Mouse (Mus musculus): Measurements from ENCODE around the gene 1700029J07Rik. TPM values are rescaled to one million over a fixed set of nuclear protein-coding genes. Genes with fewer than 3 reads are reported as not detected.

Gene 1700029J07Rik
- polyA plus RNA-seq, 1 experiment from 2014 or later: 3.3 TPM

DNA sequence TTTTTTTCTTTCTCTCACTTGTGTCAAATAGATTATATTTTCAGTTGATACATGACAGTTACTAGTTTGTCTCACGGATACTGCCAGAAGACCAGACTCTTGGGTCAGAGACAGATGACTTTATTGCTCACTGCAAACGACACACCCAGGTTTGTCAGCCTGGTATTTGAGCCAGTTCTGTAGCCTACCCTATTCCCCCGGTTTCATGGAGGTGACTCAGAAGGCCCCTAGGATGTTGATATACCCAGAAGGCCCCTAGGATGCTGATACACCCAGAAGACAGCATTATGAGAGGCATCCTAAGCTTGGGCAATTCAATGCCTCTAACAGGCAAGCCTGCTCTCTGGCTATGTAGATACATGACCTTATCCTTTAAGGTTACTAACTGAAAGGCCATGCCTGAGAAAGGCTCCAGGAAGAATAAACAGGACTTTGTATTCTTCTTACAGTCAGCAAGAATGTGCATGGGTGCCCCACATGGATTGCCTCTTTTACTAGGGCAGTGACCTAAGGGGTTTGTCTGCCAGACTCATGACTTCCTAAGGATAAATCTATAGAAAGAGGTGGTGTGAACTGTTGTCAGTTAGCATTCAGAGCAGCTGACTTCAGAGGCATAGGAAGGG, 32.1 kb upstream of the 1700029J07Rik start:
- H3K9me3 ChIP-seq (replicated peaks; ENCODE audit: low read length): no peaks in the 10 kb centered on the region
- no peak overlapping the region for H3K4me2 ChIP-seq (ENCODE audit: low read length)
- no peaks in the 10 kb centered on the region for H3K27me3 ChIP-seq (ENCODE audit: insufficient read depth, low read length)
- H3K4me1 ChIP-seq (replicated peaks; ENCODE audit: insufficient read depth, low read length): no peaks in the 10 kb centered on the region
- WGBS: 35% methylated on average over 3 of the region's 3 CpGs
- H3K36me3 ChIP-seq (ENCODE audit: insufficient read depth, low read length): no peaks in the 10 kb centered on the region
- ATAC-seq (replicated peaks; ENCODE audit: low FRiP score, low read depth) (no peak), DNase-seq (ENCODE audit: low spot score) (no peak)
- H3K4me3 ChIP-seq (replicated peaks; ENCODE audit: low read depth, low read length): no peak overlapping the region
- no peak for TF ChIP-seq CTCF (IDR thresholded peaks at IDR 0.05; ENCODE audit: low read depth)
- no peak overlapping the region for H3K9ac ChIP-seq (ENCODE audit: low read depth, low read length)
- no peak overlapping the region for H3K27ac ChIP-seq

DNA sequence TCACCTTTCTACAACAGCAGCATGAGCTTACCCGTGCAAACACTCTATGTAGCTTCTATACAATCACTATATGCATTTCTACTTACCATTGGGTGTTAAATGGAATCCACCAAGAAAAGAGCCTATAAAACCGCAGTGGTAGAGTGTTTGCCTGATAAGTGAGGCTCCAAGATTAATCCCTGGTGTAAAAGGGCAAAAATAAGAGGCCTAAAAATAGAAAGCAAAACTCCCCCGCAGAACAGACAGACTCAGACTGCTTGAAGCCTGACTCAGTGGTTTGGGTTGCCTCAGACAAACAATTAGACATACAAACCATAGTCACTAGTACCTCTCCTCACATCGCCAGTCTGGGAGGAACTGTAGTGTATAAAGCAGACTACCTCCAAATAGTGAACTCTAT, 30.5 kb upstream of the 1700029J07Rik start, which contains the start of gene Ankrd37:
Gene Ankrd37 (minus strand): TSS at position 112 of the 400 bp plus-strand sequence.
- no peak within 1 kb of the TSS for H3K9ac ChIP-seq (ENCODE audit: low read depth, low read length)
- no peak within 1 kb of the TSS for H3K4me2 ChIP-seq (ENCODE audit: low read length)
- WGBS: 67% methylated on average over 4 of the region's 4 CpGs
- ATAC-seq (replicated peaks; ENCODE audit: low FRiP score, low read depth) (no peak), DNase-seq (ENCODE audit: low spot score) (no peak)
- no peak within 1 kb of the TSS for H3K4me3 ChIP-seq (replicated peaks; ENCODE audit: low read depth, low read length)
- no peaks in the 10 kb centered on the region for H3K36me3 ChIP-seq (ENCODE audit: insufficient read depth, low read length)
- H3K27me3 ChIP-seq (ENCODE audit: insufficient read depth, low read length): no peaks in the 10 kb centered on the region
- no peak within 1 kb of the TSS for H3K27ac ChIP-seq
- H3K4me1 ChIP-seq (replicated peaks; ENCODE audit: insufficient read depth, low read length): no peaks in the 10 kb centered on the region
- TF ChIP-seq CTCF (IDR thresholded peaks at IDR 0.05; ENCODE audit: low read depth): no peak
- H3K9me3 ChIP-seq (replicated peaks; ENCODE audit: low read length): no peaks in the 10 kb centered on the region

DNA sequence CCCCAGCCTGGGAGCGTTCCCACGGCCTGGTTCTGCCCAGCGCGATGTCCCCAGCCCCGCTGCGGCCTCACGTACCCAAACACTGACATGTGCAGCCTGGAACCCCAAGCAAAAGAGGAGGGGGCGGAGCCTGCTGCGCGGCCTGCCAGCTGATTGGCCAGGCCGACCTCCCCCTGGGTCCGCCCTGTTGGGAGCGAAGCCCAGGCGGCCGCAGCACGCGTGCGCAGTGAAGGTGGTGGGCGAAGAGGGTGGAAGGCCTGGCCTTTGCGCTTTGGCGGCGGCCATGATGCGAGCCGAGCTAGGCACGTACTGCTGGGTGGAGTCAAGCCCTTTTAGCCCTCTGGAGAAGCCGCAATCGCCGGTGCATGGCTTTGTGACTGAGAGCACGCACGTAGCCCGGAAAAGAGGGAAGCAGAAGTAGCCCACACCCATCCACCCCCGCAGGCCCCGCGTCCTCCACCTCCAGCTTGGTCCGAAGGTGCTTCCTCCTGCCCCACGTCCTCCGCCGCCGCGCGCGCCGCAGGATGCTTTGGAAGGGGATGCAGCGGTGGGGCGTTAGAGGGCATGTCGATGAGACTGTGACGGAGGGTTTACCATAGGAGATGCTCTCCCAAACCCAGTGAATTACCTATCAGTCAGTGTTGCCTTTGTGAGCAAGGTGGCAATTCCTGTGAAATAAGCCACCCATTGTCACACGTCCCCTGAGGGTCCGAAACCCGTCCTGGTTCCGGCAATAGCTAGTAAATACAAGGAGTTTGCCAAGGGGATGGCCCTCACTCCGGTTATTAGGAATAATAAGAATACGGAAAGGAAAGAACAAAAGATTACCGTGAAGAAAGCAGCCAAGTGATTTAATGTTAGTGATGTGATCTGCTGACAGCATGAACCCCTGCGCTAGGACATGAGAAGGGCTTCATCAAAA, 25.0 kb upstream of the 1700029J07Rik start:
- WGBS: 5% methylated on average over 48 of the region's 55 CpGs
- Histone ChIP-seq H3K27me3 (ENCODE audit: insufficient read depth, low read length) (no peaks in the 10 kb centered on the region), H3K27ac (peak overlapping the region; percentile 93), H3K9me3 (replicated peaks; ENCODE audit: low read length) (no peaks in the 10 kb centered on the region), H3K4me2 (ENCODE audit: low read length) (peak overlapping the region; percentile 90), H3K4me3 (replicated peaks; ENCODE audit: low read depth, low read length) (peak overlapping the region; percentile 58), H3K9ac (ENCODE audit: low read depth, low read length) (peak overlapping the region; percentile 70), H3K4me1 (replicated peaks; ENCODE audit: insufficient read depth, low read length) (0 out of 2 replicates have a peak, but pooled peaks cover 3% of the 10 kb centered on the region), H3K36me3 (ENCODE audit: insufficient read depth, low read length) (0 out of 2 replicates have a peak, but pooled peaks cover 5% of the 10 kb centered on the region)
- DNase-seq (ENCODE audit: low spot score) (peak; percentile 98), ATAC-seq (replicated peaks; ENCODE audit: low FRiP score, low read depth) (peak; percentile 99)
- no peak for TF ChIP-seq CTCF (IDR thresholded peaks at IDR 0.05; ENCODE audit: low read depth)

DNA sequence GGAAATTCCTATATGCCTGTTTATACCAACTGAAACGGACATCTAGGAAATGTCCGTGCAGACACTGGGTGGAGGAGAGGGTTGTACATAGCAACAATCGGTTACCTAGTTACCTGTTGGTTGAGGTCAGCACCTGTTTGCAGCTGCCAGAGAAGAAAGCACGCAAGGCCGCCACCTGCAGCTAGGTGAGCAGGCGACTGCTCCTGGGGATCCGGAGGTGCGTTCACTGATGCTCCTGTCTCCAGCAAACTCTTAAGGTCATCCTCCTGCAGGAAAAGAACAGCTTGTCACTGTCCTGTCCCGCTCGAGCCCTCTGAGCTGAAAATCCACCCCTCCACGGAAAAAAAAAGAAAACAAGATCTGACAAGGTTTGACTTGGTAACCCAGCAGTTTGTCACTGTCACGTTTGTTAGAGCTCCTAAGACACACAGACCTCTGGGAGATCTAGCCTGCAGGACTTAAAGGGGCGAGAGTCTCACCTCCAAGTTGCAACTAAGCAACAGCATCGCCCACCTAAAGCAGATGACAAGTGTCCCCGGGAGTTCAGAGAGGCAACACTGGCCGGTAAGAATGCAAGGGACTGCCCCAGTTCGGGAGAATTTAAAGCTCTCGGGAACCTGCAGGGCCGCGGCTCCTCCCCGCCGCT, 24.2 kb upstream of the 1700029J07Rik start, which contains the start of gene Lrp2bp:
Gene Lrp2bp (plus strand): TSS at position 166 of the 646 bp plus-strand sequence.
- H3K4me3 ChIP-seq (replicated peaks; ENCODE audit: low read depth, low read length): peak within 1 kb of the TSS; percentile 58
- peak within 1 kb of the TSS; percentile 70 for H3K9ac ChIP-seq (ENCODE audit: low read depth, low read length)
- ATAC-seq (replicated peaks; ENCODE audit: low FRiP score, low read depth): 0 out of 2 replicates have a peak, but pooled peaks have one; percentile 18
- 1% methylated on average over 22 of the region's 22 CpGs for WGBS
- H3K4me1 ChIP-seq (replicated peaks; ENCODE audit: insufficient read depth, low read length): 0 out of 2 replicates have a peak, but pooled peaks cover 3% of the 10 kb centered on the region
- peak; percentile 44 for DNase-seq (ENCODE audit: low spot score)
- peak within 1 kb of the TSS; percentile 90 for H3K4me2 ChIP-seq (ENCODE audit: low read length)
- peak within 1 kb of the TSS; percentile 93 for H3K27ac ChIP-seq
- TF ChIP-seq CTCF (IDR thresholded peaks at IDR 0.05; ENCODE audit: low read depth): no peak
- H3K9me3 ChIP-seq (replicated peaks; ENCODE audit: low read length): no peaks in the 10 kb centered on the region
- 0 out of 2 replicates have a peak, but pooled peaks cover 5% of the 10 kb centered on the region for H3K36me3 ChIP-seq (ENCODE audit: insufficient read depth, low read length)
- H3K27me3 ChIP-seq (ENCODE audit: insufficient read depth, low read length): no peaks in the 10 kb centered on the region

DNA sequence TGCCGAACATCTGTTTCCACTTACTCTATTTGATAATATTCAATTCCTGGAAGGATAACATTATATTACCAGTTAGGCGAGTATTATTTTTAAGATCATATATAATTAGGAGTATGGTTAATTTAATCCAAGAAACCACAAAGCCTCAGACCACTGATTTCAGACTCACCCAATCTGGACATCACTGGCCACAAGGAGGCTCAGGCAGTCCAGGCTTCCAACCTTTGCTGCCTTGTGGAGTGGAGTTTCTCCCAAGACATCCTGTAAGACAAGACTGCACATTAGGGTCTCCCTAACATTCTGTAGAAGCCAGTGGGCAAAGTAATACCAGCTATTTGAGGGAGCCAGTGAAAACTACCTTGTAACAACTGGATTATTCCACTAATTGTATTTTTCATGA, 23.2 kb upstream of the 1700029J07Rik start:
- Histone ChIP-seq H3K9ac (ENCODE audit: low read depth, low read length) (no peak overlapping the region), H3K4me1 (replicated peaks; ENCODE audit: insufficient read depth, low read length) (0 out of 2 replicates have a peak, but pooled peaks cover 3% of the 10 kb centered on the region), H3K4me2 (ENCODE audit: low read length) (peak overlapping the region; percentile 90), H3K36me3 (ENCODE audit: insufficient read depth, low read length) (peaks cover 5% of the 10 kb centered on the region; the same call in 1 of the 2 replicates), H3K4me3 (replicated peaks; ENCODE audit: low read depth, low read length) (no peak overlapping the region), H3K27ac (no peak overlapping the region), H3K27me3 (ENCODE audit: insufficient read depth, low read length) (no peaks in the 10 kb centered on the region), H3K9me3 (replicated peaks; ENCODE audit: low read length) (no peaks in the 10 kb centered on the region)
- ATAC-seq (replicated peaks; ENCODE audit: low FRiP score, low read depth): no peak
- 85% methylated on average over 2 of the region's 2 CpGs for WGBS
- peak; percentile 31 for DNase-seq (ENCODE audit: low spot score)
- TF ChIP-seq CTCF (IDR thresholded peaks at IDR 0.05; ENCODE audit: low read depth): peak; percentile 52; the same call in 1 of the 2 replicates

Measured in kidney, postnatal 0 days (tissue).